Comparison of ENCODE assay signal across 9 mouse cellular contexts in the genomic region with DNA sequence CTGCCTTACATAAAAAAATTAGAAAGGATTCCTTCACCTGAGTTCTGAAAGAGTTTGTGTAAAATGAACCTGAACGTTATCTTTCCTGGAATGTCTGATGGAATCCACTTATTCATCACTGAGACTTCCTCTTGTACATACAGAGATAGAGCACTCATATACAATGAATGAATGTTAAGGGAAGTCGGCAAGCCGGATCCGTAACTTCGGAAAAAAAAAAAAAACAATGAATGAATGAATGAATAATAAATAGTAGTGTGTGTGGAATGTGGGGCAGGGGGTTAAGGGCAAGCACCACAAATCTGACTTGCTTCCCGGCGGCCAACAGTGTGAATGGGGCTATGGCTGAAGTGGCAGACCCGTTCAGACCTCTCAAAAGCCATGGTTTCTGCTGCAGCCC. TPM values are rescaled to one million over a fixed set of nuclear protein-coding genes. Genes with fewer than 3 reads are reported as not detected.
A peak's percentile ranks its signal among the peaks of the same experiment; 100 is the strongest.
DNase-seq lines count a peak whose midpoint lies in the region; ATAC-seq lines count a peak whose summit lies in the region.
"Had no signal": no experiment of that assay in that cellular context is flagged by ENCODE, and none has a peak within 500 bp of the region (broad histone marks: within the 10 kb centered on the region; RNA-seq: fewer than 3 reads in every experiment).

No protein-coding gene starts in this region.

- H3K27me3 ChIP-seq in heart, embryonic 11.5 days (ENCODE audit: control insufficient read depth, insufficient read depth, low read length): no peaks in the 10 kb centered on the region
- H3K27me3 ChIP-seq in limb, embryonic 11.5 days (ENCODE audit: control insufficient read depth, insufficient read depth, low read length): no peaks in the 10 kb centered on the region
- no peaks in the 10 kb centered on the region for H3K27me3 ChIP-seq in midbrain, embryonic 15.5 days (replicated peaks)

- DNase-seq in heart, postnatal 25 days (ENCODE audit: low spot score): no peak
- peak; percentile 65 for DNase-seq in thymus, postnatal 0 days (ENCODE audit: low spot score)
- DNase-seq in thymus, postnatal 25 days: no peak
- DNase-seq in c-Kit-positive CD71-negative TER-119-negative erythroid progenitor cells, embryonic 14.5 days (ENCODE audit: low read depth): peak; percentile 91
- DNase-seq in limb, embryonic 11.5 days (ENCODE audit: low spot score): peak; percentile 57
- DNase-seq in layer of hippocampus, postnatal 10 days (ENCODE audit: low spot score in 2 of 2): no peak

- peak overlapping the region; percentile 34; the same call in 1 of the 2 replicates for H3K9ac ChIP-seq in heart, embryonic 11.5 days (ENCODE audit: low read depth, low read length)
- no peak overlapping the region for H3K9ac ChIP-seq in limb, embryonic 11.5 days (ENCODE audit: low read length)
- H3K9ac ChIP-seq in midbrain, embryonic 15.5 days: no peak overlapping the region
- H3K9ac ChIP-seq: midbrain, embryonic 12.5 days had no signal

- peaks cover 38% of the 10 kb centered on the region for H3K4me1 ChIP-seq in heart, embryonic 11.5 days (ENCODE audit: control insufficient read depth, insufficient read depth, low read length)
- H3K4me1 ChIP-seq in limb, embryonic 11.5 days (ENCODE audit: control insufficient read depth, insufficient read depth, low read length): peaks cover 2% of the 10 kb centered on the region; the same call in 1 of the 2 replicates
- H3K4me1 ChIP-seq in midbrain, embryonic 15.5 days: 0 out of 2 replicates have a peak, but pooled peaks cover 3% of the 10 kb centered on the region
- H3K4me1 ChIP-seq: midbrain, embryonic 12.5 days had no signal

- 57% methylated on average over 8 of the region's 8 CpGs for WGBS in heart, embryonic 11.5 days (ENCODE audit: insufficient replicate concordance)
- 88% methylated on average over 8 of the region's 8 CpGs for WGBS in limb, embryonic 11.5 days
- 76% methylated on average over 8 of the region's 8 CpGs for WGBS in midbrain, embryonic 15.5 days

- intact Hi-C loops in heart, postnatal 25 days (cut with DNase I): no loop called here

- H3K36me3 ChIP-seq in heart, embryonic 11.5 days (ENCODE audit: control insufficient read depth, insufficient read depth, low read length): no peaks in the 10 kb centered on the region
- H3K36me3 ChIP-seq in limb, embryonic 11.5 days (ENCODE audit: control insufficient read depth, insufficient read depth, low read length): no peaks in the 10 kb centered on the region
- no peaks in the 10 kb centered on the region for H3K36me3 ChIP-seq in midbrain, embryonic 15.5 days (replicated peaks)
- H3K36me3 ChIP-seq: midbrain, embryonic 12.5 days had no signal

- H3K27ac ChIP-seq in heart, embryonic 11.5 days (ENCODE audit: low read depth, low read length): peak overlapping the region; percentile 84
- H3K27ac ChIP-seq in limb, embryonic 11.5 days (replicated peaks; ENCODE audit: low read depth, low read length): no peak overlapping the region
- H3K27ac ChIP-seq in midbrain, embryonic 15.5 days: no peak overlapping the region
- H3K27ac ChIP-seq: midbrain, embryonic 12.5 days had no signal

- ATAC-seq in heart, embryonic 11.5 days (replicated peaks; ENCODE audit: insufficient number of reproducible peaks, low FRiP score, low TSS enrichment): no peak
- ATAC-seq in limb, embryonic 11.5 days (ENCODE audit: insufficient number of reproducible peaks, low FRiP score, low TSS enrichment, low read depth): no peak
- no peak for ATAC-seq in midbrain, embryonic 15.5 days (replicated peaks)

- peak overlapping the region; percentile 51 for H3K4me2 ChIP-seq in heart, embryonic 11.5 days
- no peak overlapping the region for H3K4me2 ChIP-seq in limb, embryonic 11.5 days (ENCODE audit: low read depth, severe bottlenecking)
- H3K4me2 ChIP-seq in midbrain, embryonic 15.5 days: no peak overlapping the region
- H3K4me2 ChIP-seq: midbrain, embryonic 12.5 days had no signal

- H3K9me3 ChIP-seq in heart, embryonic 11.5 days (replicated peaks; ENCODE audit: control insufficient read depth, low read length): no peaks in the 10 kb centered on the region
- no peaks in the 10 kb centered on the region for H3K9me3 ChIP-seq in limb, embryonic 11.5 days (ENCODE audit: control insufficient read depth, low read length)
- no peaks in the 10 kb centered on the region for H3K9me3 ChIP-seq in midbrain, embryonic 15.5 days
- H3K9me3 ChIP-seq: midbrain, embryonic 12.5 days had no signal

- H3K4me3 ChIP-seq in heart, embryonic 11.5 days (ENCODE audit: low read depth, low read length): 0 out of 2 replicates have a peak overlapping the region, but pooled peaks have one; percentile 8
- H3K4me3 ChIP-seq in limb, embryonic 11.5 days (ENCODE audit: low read depth, low read length): no peak overlapping the region
- no peak overlapping the region for H3K4me3 ChIP-seq in midbrain, embryonic 15.5 days
- H3K4me3 ChIP-seq: midbrain, embryonic 12.5 days had no signal

RNA-seq across cellular contexts. Expression of gene Fbln1, which starts 28.2 kb away (rescaled TPM):
- polyA plus RNA-seq in heart, embryonic 11.5 days (2014; fragmentation: Nextera tagmentation; extraction: Ambion mirVana): 145 and 163 TPM in 2 replicates
- 10 to 100 TPM; 94.1 to 94.2 TPM for total RNA-seq in heart, postnatal 25 days (2021)
- polyA plus RNA-seq in thymus, postnatal 0 days (2015; fragmentation: Nextera tagmentation; extraction: Ambion mirVana): 24.3 and 28.5 TPM in 2 replicates
- 273 and 276 TPM in 2 replicates for polyA plus RNA-seq in limb, embryonic 11.5 days (2014; fragmentation: Nextera tagmentation; extraction: Ambion mirVana)
- 10 to 100 TPM; 17.4 to 22.6 TPM for total RNA-seq in layer of hippocampus, postnatal 10 days (2021)
- 47.4 and 54.9 TPM in 2 replicates for polyA plus RNA-seq in midbrain, embryonic 15.5 days (2015; fragmentation: Nextera tagmentation; extraction: Ambion mirVana)

RNA-seq across cellular contexts. Expression of gene Ribc2, which starts 45.7 kb away (rescaled TPM):
- polyA plus RNA-seq in heart, embryonic 11.5 days (2014; fragmentation: Nextera tagmentation; extraction: Ambion mirVana): 0.14 and 0.21 TPM in 2 replicates
- not detected for total RNA-seq in heart, postnatal 25 days (2021)
- 0.21 and 0.32 TPM in 2 replicates for polyA plus RNA-seq in thymus, postnatal 0 days (2015; fragmentation: Nextera tagmentation; extraction: Ambion mirVana)
- 0.95 TPM in 2 replicates for polyA plus RNA-seq in limb, embryonic 11.5 days (2014; fragmentation: Nextera tagmentation; extraction: Ambion mirVana)
- under 1 TPM; 0.38 to 0.50 TPM for total RNA-seq in layer of hippocampus, postnatal 10 days (2021)
- polyA plus RNA-seq in midbrain, embryonic 15.5 days (2015; fragmentation: Nextera tagmentation; extraction: Ambion mirVana): 1.0 and 1.3 TPM in 2 replicates

RNA-seq across cellular contexts. Expression of gene Smc1b, which starts 45.8 kb away (rescaled TPM):
- polyA plus RNA-seq in heart, embryonic 11.5 days (2014; fragmentation: Nextera tagmentation; extraction: Ambion mirVana): 0.11 TPM in 2 replicates
- total RNA-seq in heart, postnatal 25 days (2021): not detected
- 0.26 and 0.33 TPM in 2 replicates for polyA plus RNA-seq in thymus, postnatal 0 days (2015; fragmentation: Nextera tagmentation; extraction: Ambion mirVana)
- 0.04 and 0.06 TPM in 2 replicates for polyA plus RNA-seq in limb, embryonic 11.5 days (2014; fragmentation: Nextera tagmentation; extraction: Ambion mirVana)
- total RNA-seq in layer of hippocampus, postnatal 10 days (2021): under 1 TPM in 1 of 2 experiments, not detected in 1; 0.42 TPM
- 0.14 TPM in 2 replicates for polyA plus RNA-seq in midbrain, embryonic 15.5 days (2015; fragmentation: Nextera tagmentation; extraction: Ambion mirVana)

Comparison
In these comparisons a context has a peak if more than half of its experiments do, and no peak if none do; other contexts are left out.
1. DNase-seq: peak in thymus, postnatal 0 days (single experiment), c-Kit-positive CD71-negative TER-119-negative erythroid progenitor cells, embryonic 14.5 days (single experiment) and limb, embryonic 11.5 days (single experiment); none in heart, postnatal 25 days (single experiment), thymus, postnatal 25 days (single experiment) and layer of hippocampus, postnatal 10 days (0 of 2).